Mouse (Mus musculus) 3T3-L1 (cell line): Measurements from ENCODE around the gene Plcd4.

Experiments
- DNase-seq: peaks from one replicate; pipeline ENCODE4 v3.0.0-alpha.2; 2015; ENCODE audit warnings: low read depth, low spot score

Gene Plcd4

DNA sequence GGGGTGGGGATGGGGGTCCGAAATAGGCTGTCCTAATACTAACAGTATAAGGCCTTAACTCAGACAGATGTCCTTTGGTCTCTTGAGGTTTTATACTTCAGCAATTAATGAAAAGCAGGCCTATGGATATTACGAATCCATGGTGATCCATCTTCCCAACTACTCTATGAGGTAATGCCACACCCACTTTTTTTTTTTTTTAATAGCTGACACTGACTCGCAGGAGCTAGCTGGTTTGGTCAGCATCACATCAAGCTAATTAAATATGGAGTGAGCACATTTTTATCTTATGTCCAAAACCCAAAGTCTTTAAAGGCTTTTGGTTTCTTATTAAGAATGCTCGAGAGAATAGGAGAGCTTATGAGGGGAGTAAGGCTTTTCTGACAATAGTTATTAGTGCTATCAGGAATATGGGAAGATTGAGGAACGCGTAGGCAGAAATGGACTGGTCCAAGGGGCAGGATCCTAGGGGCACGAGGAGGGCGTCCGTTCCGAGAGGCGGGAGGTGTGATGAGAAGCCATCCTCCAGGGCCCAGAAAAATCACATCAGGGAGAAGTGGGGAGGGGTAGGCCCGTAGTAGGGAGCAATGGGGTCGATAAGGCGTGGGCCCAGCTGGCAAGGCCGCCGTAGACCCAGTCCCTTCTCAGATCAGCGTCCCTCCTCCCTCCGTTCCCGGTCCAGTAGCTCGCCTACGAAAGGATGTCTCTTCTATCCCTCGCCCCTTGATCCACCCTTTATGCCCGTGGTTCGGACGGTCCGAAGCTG is 58.0 kb downstream of the Plcd4 start:
- peak; percentile 39 for DNase-seq

DNA sequence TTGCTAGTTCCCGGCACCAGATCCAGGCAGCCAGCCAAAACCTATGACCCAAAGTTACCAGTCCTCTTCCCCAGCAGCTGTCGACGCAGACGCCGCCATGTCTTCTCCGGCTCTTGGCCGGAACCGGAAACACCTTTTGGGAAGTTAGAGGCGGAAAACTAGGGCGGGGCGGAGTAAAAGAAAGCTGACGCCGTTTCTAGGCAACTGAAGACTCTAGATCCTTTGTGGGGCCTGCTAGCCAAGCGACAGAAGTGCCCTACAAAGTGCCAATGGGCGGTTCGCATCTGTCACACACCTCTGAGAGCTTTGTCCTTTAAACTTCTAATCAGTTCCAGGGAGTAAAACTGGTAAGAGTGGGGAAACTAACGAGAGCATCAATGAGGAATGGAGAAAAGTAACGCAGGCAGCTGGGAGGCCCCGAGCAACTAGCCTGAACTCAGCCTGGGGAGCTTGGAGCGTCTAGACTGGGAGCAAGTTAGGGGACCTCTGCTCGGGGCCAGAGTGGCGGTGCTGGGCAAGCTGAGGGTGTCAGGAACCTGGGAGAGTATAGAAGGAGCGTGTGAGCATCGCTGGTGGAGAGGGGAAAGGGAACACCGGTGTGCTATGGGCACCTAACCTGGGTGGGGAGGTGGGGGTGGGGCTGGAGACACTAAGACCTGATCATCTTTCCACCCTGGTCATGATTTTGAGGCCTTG is 58.7 kb downstream of the Plcd4 start, which contains the start of the genes Rnf25 and Stk36:
TSS of gene Rnf25 (minus strand) at position 131 of the 696 bp plus-strand sequence.
TSS of gene Stk36 (plus strand) at position 179 of the 696 bp plus-strand sequence.
- peak; percentile 95 for DNase-seq
